Mouse (Mus musculus): Measurements from ENCODE around the gene Pias4.

DNA sequence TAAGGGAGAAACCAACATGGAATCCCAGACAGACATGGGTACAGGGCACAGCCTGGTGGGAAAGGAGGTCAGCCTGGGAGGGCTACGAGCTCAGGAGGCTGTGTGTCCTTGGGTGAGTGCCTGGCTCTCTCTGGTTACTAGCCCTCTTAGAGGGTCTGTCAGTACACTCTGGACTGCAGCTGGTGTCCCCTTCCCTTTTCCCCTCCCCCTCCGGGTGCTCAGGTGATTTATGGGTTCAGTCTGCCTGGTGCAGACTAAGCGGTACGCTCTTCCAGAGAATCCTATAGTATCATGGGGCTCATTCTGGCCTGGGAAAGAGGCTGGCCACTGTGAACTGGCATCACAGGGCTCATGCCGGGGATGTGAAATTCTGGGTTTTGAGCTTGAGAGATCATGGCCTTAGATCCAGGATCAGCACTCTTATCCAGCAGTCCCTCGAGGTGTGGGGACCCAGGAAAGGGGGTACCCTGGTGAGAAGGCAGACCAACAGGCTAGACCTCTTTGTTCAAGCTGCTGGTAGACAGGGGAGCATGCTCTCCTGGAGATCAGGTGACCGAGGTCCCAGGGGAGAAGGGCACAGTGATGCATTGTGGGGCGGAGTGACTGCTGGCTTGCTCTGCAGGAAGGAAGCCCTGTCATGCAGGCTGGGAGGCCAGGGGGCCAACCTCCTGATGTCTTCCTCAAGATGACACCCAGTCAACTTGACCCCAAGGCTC is 6.0 kb downstream of the Pias4 start:
- TF ChIP-seq POLR2A (IDR thresholded peaks at IDR 0.05; ENCODE audit: borderline replicate concordance, extremely low read depth, insufficient read depth, insufficient read length, poor library complexity, severe bottlenecking) (no peak), CTCF (IDR thresholded peaks at IDR 0.05; ENCODE audit: borderline replicate concordance, extremely low read depth, insufficient read depth, insufficient read length) (no peak)
